Mouse (Mus musculus): ENCODE measurements around the gene Cavin4.

DNA sequence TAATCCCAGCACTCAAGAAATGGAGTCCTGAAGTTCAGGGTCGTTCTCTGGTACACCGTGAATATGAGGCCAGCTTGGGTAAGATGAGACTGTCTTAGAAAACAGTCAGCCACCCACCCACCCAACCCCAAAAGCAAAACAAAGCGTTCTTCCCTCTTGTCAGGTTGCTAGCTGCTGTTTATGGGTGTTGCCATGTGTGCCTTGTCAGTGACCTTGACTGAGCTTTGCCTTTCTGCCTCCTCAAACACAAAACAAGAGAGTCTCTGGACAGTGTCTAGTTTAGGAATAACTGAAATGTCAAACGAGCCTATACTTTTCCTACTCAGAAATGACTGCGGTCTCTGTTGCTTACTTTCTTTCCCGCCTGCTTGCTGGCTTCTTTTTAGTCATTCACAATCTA lies 41.1 kb upstream of the Cavin4 start:
- no peak for TF ChIP-seq CTCF (IDR thresholded peaks at IDR 0.05; ENCODE audit: low read depth, low read length)
- TF ChIP-seq POLR2A (IDR thresholded peaks at IDR 0.05; ENCODE audit: extremely low read depth, insufficient read depth, low read length), result no peak
